Mouse (Mus musculus): ENCODE results near the gene Tnfsf10.
"Not testable (repeated sequence)": the region's sequence is repeated elsewhere in the genome, so short reads cannot be mapped to it uniquely, and the experiment has no call there.

Gene Tnfsf10

DNA sequence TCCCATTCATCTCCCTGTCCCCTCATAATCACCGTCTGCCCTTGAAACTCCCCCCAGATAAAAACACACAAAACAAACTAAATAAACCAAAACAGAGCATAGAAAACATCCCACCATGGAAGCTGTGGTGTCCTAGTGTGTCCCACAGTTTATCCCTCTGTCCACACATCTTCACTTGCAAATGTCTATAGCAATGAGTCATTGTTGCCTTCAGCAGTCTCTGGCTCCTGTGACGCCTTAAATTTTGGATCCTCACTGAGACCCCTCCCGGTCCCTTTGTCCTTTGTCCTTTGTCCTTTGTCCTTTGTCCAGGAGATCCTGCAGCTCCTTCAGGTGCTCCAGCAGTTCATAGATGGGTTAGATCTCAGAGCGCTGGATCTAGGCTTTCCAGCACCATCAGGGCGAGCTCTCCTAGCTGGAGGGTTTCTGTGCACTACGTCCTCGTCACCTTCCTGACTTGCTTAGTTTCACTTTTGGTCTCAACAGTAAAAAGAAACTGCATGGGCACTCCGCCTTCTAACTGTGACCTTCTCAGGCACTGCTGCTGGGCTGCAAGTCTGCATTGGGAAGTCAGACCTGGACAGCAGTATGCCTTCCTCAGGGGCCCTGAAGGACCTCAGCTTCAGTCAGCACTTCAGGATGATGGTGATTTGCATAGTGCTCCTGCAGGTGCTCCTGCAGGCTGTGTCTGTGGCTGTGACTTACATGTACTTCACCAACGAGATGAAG lies at the start of gene Tnfsf10:
Tnfsf10 (plus strand) TSS at position 470 of the 729 bp plus-strand sequence.
- peak; percentile 66 for DNase-seq

DNA sequence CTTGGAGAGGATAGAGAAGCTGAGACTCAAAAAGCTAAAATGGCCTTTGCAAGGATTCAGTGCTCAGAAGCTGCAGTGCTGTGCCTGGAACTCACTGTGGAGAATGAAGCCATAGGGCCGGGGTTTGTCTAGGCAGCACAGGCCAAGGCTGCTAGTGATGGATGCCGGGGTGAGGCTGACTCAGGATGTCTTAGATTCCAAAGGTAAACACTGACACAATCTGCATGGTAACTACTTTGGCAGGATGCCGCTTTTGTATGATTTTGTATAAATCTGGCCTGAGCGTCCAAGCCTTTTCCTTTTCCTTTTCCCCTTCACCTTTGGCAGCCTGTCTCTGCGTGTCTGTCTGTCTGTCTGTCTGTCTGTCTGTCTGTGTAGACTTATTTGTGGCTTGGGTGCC lies 49.5 kb upstream of the Tnfsf10 start:
- DNase-seq, result no peak

DNA sequence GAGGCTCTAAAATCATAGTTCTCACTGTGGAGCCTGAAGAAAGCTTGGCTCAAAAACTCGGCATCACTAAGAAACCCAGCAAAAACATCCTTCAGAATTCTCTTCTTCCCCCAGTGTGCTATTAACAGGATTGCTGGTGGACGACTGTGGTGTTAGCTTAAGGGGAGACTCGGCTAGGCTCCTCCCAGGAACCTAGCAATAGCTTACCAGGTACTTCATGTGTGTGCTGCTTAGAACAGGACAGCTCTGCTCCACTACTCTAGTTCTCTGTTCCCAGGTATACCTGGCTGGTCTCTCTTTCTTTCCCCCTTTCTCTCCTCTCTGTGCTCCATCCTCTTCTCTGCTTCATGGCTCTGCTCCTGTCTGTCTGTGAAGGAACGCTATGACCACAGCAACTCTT lies 48.9 kb upstream of the Tnfsf10 start:
- DNase-seq, result no peak

DNA sequence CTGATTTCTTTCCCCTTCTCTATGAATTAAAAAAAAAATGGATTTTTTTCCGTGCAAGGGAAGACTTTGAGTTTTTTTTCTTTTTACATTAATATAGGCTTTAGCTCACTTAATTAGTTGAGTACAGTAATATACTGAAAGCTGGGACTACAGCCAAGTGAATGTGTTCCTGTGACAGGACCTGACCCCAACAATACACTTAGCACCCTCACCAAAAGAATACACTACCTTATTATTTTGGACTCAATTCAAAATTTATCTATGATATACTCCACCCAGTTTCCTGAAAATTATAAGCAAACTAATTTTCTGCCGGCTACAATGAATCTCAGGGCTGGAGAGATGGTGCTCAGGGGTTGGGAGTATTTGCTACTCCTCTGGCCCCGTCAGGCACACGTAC lies 47.7 kb upstream of the Tnfsf10 start:
- DNase-seq, result no peak

DNA sequence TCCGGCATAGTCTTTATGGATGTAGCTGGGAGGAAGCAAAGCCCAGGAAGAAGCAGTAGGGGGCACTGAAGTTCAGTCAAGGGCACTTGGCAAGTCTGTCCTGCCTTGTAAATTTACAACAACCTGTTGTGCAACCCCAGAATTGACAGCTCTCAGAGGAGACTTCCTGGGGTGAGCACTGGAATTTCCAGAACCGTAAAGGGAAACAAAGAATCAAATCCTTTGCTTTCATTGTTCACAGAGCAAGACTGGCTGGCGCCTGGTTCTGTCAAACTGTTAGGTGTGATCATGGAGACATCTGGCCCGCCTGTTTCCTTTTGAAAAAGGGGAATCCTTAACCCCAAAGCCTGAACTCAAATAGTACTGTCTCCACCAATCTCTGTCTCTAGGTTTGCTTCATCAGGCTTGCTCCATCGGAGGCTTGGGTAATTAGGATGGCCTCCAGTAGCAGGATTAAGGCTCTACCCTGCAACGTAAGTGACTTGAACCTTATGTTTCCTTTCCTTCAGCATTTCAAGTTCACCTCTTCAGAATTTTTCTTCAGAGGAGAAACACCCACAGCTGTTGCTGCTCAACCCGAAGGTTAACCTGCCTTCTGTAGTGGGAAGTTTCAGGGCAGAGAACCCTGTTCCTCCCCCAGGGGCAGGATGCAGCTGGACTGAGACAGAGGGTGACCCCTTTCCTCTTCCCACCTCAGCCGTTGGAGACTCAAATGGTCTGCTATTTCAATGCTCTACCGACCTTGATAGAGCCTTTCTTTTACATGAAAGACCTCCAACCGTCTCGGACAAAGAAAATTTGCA lies 46.5 kb upstream of the Tnfsf10 start:
- peak; percentile 63 for DNase-seq

- no peak for DNase-seq
Measured at GRCm38 (mm10) chr3:27272926-27273745, 43.7 kb upstream of the Tnfsf10 start.

DNA sequence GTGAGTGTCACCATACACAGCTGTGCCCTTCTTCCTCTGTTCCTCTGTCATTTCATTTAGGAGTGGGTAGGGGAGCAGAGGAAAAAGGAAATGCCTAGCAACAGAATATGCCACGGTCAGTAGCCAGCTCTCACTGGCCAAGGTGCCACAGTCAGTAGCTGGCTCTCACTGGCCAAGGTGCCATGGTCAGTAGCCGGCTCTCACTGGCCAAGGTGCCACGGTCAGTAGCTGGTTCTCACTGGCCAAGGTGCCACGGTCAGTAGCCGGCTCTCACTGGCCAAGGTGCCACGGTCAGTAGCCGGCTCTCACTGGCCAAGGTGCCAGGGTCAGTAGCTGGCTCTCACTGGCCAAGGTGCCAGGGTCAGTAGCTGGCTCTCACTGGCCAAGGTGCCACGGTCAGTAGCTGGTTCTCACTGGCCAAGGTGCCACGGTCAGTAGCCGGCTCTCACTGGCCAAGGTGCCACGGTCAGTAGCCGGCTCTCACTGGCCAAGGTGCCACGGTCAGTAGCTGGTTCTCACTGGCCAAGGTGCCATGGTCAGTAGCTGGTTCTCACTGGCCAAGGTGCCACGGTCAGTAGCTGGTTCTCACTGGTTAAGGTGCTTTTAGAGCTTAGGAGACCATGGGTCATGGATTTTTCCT lies 37.4 kb upstream of the Tnfsf10 start:
- not testable (repeated sequence) for DNase-seq

- peak; percentile 38 for DNase-seq
Measured at GRCm38 (mm10) chr3:27280280-27280749, 36.5 kb upstream of the Tnfsf10 start.

- peak; percentile 24 for DNase-seq
Measured at GRCm38 (mm10) chr3:27283071-27283713, 33.6 kb upstream of the Tnfsf10 start.

DNA sequence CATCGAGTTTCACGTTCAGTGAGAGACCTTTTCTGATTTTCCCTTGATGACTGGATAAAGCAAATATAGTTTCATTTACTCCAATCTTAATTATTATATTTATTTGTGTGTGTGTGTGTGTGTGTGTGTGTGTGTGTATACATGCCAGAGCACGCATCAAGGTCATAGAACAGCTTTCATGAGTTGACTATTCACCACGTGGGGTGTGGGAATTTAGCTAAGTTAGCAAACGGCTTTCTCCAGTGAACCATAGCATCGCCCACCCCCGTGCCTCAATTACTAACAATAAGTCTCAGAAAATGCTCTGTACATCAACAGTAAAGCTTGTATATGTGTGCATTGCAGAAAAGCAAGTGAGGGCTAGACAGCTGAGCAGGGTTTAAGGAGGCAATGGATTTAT lies 33.0 kb upstream of the Tnfsf10 start:
- no peak for DNase-seq

DNA sequence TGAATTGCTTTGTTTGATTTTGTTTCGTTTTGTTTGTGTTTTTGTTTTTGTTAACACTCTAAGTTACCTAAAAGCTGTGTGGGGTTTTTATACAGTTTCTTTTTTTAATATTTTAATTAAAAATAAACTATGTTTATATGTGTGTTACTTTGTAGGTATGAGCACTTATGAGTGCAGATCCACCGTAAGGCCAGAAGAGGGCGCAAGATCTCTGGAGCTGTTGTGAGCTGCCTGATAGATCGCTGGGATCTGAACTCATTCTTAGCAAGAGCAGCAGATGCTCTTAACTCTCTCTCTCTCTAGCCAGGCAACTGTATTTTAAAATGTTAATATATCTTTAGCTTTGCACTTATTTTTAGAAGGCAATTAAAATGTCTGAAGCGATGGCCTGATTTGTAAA lies 32.6 kb upstream of the Tnfsf10 start:
- DNase-seq, result peak; percentile 67

GRCm38 (mm10) chr3:27285072-27285471 lies 31.8 kb upstream of the Tnfsf10 start:
- DNase-seq, result peak; percentile 30

DNA sequence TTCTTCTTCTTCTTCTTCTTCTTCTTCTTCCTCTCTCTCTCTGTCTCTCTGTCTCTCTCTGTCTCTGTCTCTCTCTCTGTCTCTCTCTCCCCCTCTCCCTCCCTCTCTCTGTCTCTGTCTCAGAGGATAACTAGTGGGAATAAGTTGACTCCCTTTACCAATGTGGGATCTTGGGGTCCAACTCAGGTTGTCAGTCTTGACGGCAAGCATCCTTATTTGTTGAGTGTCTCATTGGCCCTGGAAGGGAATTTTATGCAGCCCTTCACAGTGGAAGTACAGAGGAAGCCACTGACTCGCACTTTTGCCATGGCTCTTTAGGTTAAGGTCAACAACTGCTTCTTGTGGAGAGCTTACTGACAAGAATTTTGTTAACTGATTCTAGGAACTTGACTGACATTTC lies 28.5 kb upstream of the Tnfsf10 start:
- DNase-seq, result no peak

GRCm38 (mm10) chr3:27288909-27289308 lies 27.9 kb upstream of the Tnfsf10 start:
- no peak for DNase-seq

DNA sequence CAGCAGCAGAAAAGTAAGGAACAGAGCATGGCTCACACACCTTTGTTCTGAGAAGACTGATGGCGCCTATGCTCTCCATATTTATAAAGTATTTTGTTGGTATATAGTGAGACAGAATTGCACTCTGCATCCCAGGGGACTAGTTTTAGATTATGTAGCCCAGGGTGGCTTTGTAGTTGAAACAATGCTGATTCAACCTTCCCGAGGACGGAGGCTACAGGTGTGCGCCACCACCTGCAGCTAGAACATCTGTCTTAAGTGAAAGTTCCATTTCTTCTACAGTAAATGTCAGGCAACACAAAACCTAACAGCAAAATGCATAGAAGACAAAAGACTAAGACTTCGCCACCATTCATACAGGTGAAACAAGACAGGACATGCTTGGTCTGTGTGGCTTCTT lies 26.5 kb upstream of the Tnfsf10 start:
- no peak for DNase-seq

- DNase-seq, result not testable (repeated sequence)
Measured at GRCm38 (mm10) chr3:27290945-27291344, 25.9 kb upstream of the Tnfsf10 start.

- DNase-seq, result not testable (repeated sequence)
Measured at GRCm38 (mm10) chr3:27291411-27291810, 25.4 kb upstream of the Tnfsf10 start.

DNA sequence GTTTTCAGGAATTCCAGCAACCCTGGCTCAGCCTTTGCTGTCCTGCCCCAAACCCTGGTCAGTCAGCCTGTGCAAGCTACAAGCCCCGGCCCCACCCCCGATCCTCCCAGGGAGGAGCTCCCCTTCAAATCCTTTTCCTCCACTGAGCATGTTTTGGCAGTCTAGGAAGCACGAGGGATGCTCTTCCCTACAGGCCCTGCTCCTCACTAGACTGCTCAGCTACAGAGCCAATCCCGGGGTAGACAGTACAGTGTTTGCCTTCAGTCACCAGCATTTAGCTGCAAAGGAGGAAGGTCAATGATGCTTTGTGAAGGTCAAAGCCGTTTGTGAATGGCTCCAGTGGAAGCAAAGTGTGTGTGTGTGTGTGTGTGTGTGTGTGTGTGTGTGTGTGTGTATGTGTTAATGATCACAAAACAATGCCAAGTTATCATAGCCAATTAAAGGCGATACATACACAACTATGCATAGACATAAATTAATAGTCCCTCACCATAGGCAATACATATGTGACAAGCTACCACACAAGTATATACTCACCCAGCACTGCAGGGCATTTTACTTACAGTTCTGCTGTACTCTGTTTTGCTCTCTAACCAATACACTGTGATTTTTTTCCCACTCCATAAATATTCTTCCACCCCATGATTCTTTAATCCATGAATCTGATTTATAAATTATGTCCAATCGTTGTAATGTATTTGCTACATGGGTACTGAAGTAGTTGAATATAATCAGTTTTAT lies 23.0 kb upstream of the Tnfsf10 start:
- DNase-seq, result no peak

- DNase-seq, result no peak
Measured at GRCm38 (mm10) chr3:27300451-27300850, 16.4 kb upstream of the Tnfsf10 start.

- no peak for DNase-seq
Measured at GRCm38 (mm10) chr3:27302339-27303022, 14.3 kb upstream of the Tnfsf10 start.

GRCm38 (mm10) chr3:27306815-27307214 lies 10.0 kb upstream of the Tnfsf10 start:
- no peak for DNase-seq
